Mouse (Mus musculus) ES-Bruce4 (cell line): ENCODE results near the gene Lhfpl3. TPM values are rescaled to one million over a fixed set of nuclear protein-coding genes. Genes with fewer than 3 reads are reported as not detected.

ENCODE experiments used
- H3K27ac ChIP-seq: 2 replicates; pipeline ENCODE4 v1.5.1; 2012; ENCODE audit warnings: low read length, inconsistent platforms; ENCODE audit not compliant: insufficient read depth
- H3K27me3 ChIP-seq: 2 replicates; pipeline ENCODE4 v1.6.1; 2012; ENCODE audit warnings: mild to moderate bottlenecking, low read length, inconsistent platforms; ENCODE audit not compliant: control insufficient read depth, poor library complexity, insufficient read depth, severe bottlenecking
- H3K36me3 ChIP-seq: 2 replicates; pipeline ENCODE4 v1.6.1; 2012; ENCODE audit warnings: inconsistent platforms, mild to moderate bottlenecking, low read length, moderate library complexity; ENCODE audit not compliant: control insufficient read depth, poor library complexity, insufficient read depth, severe bottlenecking
- H3K4me1 ChIP-seq: one replicate; pipeline ENCODE4 v1.8.1; 2011; ENCODE audit warnings: low read length; ENCODE audit not compliant: control insufficient read depth, insufficient read depth
- H3K4me3 ChIP-seq: 2 replicates; pipeline ENCODE4 v1.5.1; 2011; ENCODE audit warnings: low read depth, mild to moderate bottlenecking, low read length
- H3K9ac ChIP-seq: 2 replicates; pipeline ENCODE4 v1.6.1; 2012; ENCODE audit warnings: low read depth, mild to moderate bottlenecking, inconsistent platforms; ENCODE audit not compliant: poor library complexity, severe bottlenecking
- H3K9me3 ChIP-seq: replicated peaks from 2 replicates; pipeline ENCODE4 v1.6.1; 2012; ENCODE audit warnings: mild to moderate bottlenecking, low read length, inconsistent platforms; ENCODE audit not compliant: control insufficient read depth, poor library complexity, insufficient read depth, severe bottlenecking
- CTCF ChIP-seq: IDR thresholded peaks from one replicate; pipeline ENCODE4 v1.8.1; 2011; ENCODE audit warnings: low read depth, low read length
- EP300 ChIP-seq: IDR thresholded peaks from 2 replicates; pipeline ENCODE4 v1.6.1; 2011; ENCODE audit warnings: low read depth, low read length; ENCODE audit not compliant: insufficient read depth
- POLR2A ChIP-seq: IDR thresholded peaks from one replicate; pipeline ENCODE4 v1.8.1; 2011; ENCODE audit warnings: low read length; ENCODE audit not compliant: insufficient read depth
- polyA plus RNA-seq: library from polyadenylated mRNA; stranded (reverse); fragments of >200 nt; gene quantifications from 2 replicates; pipeline ENCODE4 v1.2.4, GENCODE M21; 2011; ENCODE audit warnings: low read depth; ENCODE audit not compliant: missing spikeins, insufficient read depth, insufficient read length

Gene Lhfpl3
- polyA plus RNA-seq, 1 experiment, result not detected

DNA sequence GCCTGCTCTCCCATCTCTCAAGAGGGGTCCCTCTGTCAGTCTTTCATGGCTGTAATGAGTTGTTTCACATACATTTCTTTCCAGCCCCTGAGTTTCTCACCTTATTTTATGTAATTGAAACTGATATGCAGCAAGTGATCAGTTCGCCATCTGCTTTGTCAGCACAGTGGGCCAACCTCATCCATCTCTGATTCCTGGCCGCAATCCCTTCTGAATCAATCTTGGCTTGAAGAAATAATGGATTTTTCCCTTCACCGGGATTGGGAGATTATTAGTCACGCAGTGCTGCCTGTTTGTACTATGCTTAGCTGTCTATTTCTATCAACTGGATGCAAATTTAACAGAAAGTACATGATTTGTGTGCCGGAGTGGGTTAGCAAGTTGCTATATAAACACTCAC, 297.0 kb downstream of the Lhfpl3 start:
- H3K9me3 ChIP-seq, result no peaks in the 10 kb centered on the region
- no peaks in the 10 kb centered on the region; the same call in 1 of the 2 replicates for H3K27me3 ChIP-seq
- H3K27ac ChIP-seq, result no peak overlapping the region
- no peak overlapping the region for H3K9ac ChIP-seq
- no peaks in the 10 kb centered on the region for H3K4me1 ChIP-seq
- H3K4me3 ChIP-seq, result no peak overlapping the region
- H3K36me3 ChIP-seq, result no peaks in the 10 kb centered on the region
- TF ChIP-seq CTCF (no peak), POLR2A (no peak), EP300 (no peak)

DNA sequence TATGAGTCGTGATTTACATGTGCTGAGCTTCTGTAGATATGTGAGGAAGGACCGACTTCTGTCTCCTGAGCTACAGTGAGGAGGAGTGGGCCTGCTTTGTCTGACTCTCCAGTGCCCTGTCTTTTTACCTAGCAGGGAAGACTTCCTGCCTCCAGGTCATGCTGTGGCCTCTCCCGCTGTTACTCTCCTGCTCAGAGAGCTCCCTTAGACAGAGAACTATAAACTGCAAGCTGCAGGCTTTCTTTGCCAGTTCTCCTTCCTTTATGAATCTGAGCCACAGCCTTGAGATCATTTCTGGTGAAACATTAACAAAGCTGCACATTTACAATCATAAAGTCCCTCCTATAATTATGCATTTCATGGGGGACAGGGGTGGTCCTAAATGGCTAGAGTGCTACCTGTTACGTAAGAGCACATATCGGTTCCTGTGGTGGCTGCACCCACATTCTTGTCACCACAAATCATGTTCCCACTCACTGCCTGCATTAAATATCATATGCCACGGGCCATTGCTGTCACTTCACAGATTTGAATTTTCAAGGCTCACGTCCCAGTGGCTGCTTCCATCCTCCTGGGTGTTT, 303.3 kb downstream of the Lhfpl3 start:
- H3K36me3 ChIP-seq, result no peaks in the 10 kb centered on the region
- H3K4me1 ChIP-seq, result no peaks in the 10 kb centered on the region
- no peak overlapping the region for H3K9ac ChIP-seq
- no peak overlapping the region for H3K27ac ChIP-seq
- no peaks in the 10 kb centered on the region for H3K9me3 ChIP-seq
- no peak overlapping the region for H3K4me3 ChIP-seq
- no peaks in the 10 kb centered on the region for H3K27me3 ChIP-seq
- TF ChIP-seq EP300, result no peak
- TF ChIP-seq CTCF, result no peak
- no peak for TF ChIP-seq POLR2A

- Histone ChIP-seq H3K36me3 (no peaks in the 10 kb centered on the region), H3K27ac (no peak overlapping the region), H3K9ac (no peak overlapping the region), H3K9me3 (no peaks in the 10 kb centered on the region), H3K4me1 (no peaks in the 10 kb centered on the region), H3K4me3 (no peak overlapping the region), H3K27me3 (no peaks in the 10 kb centered on the region)
- TF ChIP-seq CTCF (no peak), POLR2A (no peak), EP300 (no peak)
Observed at GRCm38 (mm10) chr5:23051458-23051857, 305.6 kb downstream of the Lhfpl3 start.

DNA sequence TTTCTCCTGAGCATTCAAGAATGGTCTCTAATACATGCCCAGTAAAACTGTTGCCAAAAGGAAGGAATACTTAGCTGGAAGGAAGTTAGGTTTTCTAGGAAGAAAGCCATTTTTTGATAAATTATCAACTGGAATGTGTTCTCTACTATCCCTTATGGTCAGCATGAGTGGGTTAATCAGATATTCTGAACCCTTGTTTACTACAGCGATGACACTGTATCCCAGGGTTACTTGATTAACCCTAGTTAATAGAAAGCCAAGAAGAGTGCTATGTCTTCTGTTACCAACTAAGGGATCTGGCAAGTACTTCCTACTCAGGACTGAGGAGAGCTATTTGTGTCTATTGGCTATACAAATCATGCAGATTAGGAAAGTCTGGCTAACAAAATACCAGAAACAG, 349.0 kb downstream of the Lhfpl3 start:
- TF ChIP-seq EP300 (no peak), POLR2A (no peak), CTCF (no peak)
- H3K27me3 ChIP-seq, result no peaks in the 10 kb centered on the region
- H3K4me1 ChIP-seq, result no peaks in the 10 kb centered on the region
- no peak overlapping the region for H3K27ac ChIP-seq
- no peaks in the 10 kb centered on the region for H3K36me3 ChIP-seq
- no peak overlapping the region for H3K4me3 ChIP-seq
- H3K9ac ChIP-seq, result no peak overlapping the region
- no peaks in the 10 kb centered on the region for H3K9me3 ChIP-seq

GRCm38 (mm10) chr5:23106536-23106935, 360.7 kb downstream of the Lhfpl3 start:
- Histone ChIP-seq H3K9me3 (no peaks in the 10 kb centered on the region), H3K27ac (no peak overlapping the region), H3K4me1 (no peaks in the 10 kb centered on the region), H3K27me3 (no peaks in the 10 kb centered on the region), H3K4me3 (no peak overlapping the region), H3K9ac (no peak overlapping the region), H3K36me3 (no peaks in the 10 kb centered on the region)
- TF ChIP-seq CTCF (no peak), EP300 (no peak)

GRCm38 (mm10) chr5:23111307-23111706, 365.4 kb downstream of the Lhfpl3 start:
- Histone ChIP-seq H3K9me3 (no peaks in the 10 kb centered on the region), H3K36me3 (no peaks in the 10 kb centered on the region), H3K4me3 (no peak overlapping the region), H3K9ac (no peak overlapping the region), H3K27me3 (no peaks in the 10 kb centered on the region), H3K27ac (no peak overlapping the region), H3K4me1 (no peaks in the 10 kb centered on the region)
- no peak for TF ChIP-seq EP300
- no peak for TF ChIP-seq CTCF
- TF ChIP-seq POLR2A, result no peak

DNA sequence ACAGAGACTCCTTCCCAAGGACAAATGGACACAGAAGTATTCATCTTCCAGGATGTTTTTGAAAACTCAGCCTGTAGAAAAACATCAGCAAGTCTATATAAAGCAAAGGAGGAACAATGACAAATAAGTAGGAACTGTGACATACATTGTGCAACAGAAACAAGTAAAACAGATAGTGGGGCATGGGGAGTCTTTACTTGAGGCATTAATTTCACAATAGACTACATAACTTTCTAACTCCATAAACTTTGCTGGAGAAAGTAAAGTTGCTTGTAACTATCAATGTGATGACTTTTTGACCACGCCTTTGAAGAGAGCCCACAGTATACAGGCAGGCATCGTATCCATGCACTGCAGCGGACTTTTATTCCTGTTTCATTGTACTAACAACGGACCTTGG, 368.4 kb downstream of the Lhfpl3 start:
- H3K36me3 ChIP-seq, result no peaks in the 10 kb centered on the region
- no peak for TF ChIP-seq POLR2A
- TF ChIP-seq CTCF, result no peak
- no peak for TF ChIP-seq EP300
- H3K9ac ChIP-seq, result no peak overlapping the region
- no peaks in the 10 kb centered on the region for H3K9me3 ChIP-seq
- no peaks in the 10 kb centered on the region for H3K27me3 ChIP-seq
- no peaks in the 10 kb centered on the region for H3K4me1 ChIP-seq
- H3K27ac ChIP-seq, result no peak overlapping the region
- H3K4me3 ChIP-seq, result no peak overlapping the region
